8 mouse cellular contexts compared by ENCODE assay signal in genomic region chr12:52097049-52097649, GRCm38 (mm10). TPM values are rescaled to one million over a fixed set of nuclear protein-coding genes. Genes with fewer than 3 reads are reported as not detected.
DNase-seq lines count a peak whose midpoint lies in the region; ATAC-seq and TF ChIP-seq lines count a peak whose summit lies in the region.

No protein-coding gene starts in this region.

- no peaks in the 10 kb centered on the region for H3K36me3 ChIP-seq in erythroblast, embryonic 14.5 days (ENCODE audit: control insufficient read depth)
- no peaks in the 10 kb centered on the region for H3K36me3 ChIP-seq in C2C12 (ENCODE audit: control insufficient read depth, insufficient read depth)
- H3K36me3 ChIP-seq in forebrain, embryonic 15.5 days, result no peaks in the 10 kb centered on the region
- H3K36me3 ChIP-seq in liver, embryonic 14.5 days (replicated peaks; ENCODE audit: control insufficient read depth, insufficient read depth, low read depth), result no peaks in the 10 kb centered on the region

- H3K4me1 ChIP-seq in erythroblast, embryonic 14.5 days (ENCODE audit: control insufficient read depth), result peaks cover 6% of the 10 kb centered on the region
- peaks cover 13% of the 10 kb centered on the region for H3K4me1 ChIP-seq in forebrain, embryonic 15.5 days
- H3K4me1 ChIP-seq in liver, embryonic 14.5 days (replicated peaks; ENCODE audit: control insufficient read depth in 2 of 2, insufficient read depth in 2 of 2, low read length in 1 of 2), result no peaks in the 10 kb centered on the region

- no peaks in the 10 kb centered on the region for H3K79me3 ChIP-seq in C2C12 (ENCODE audit: low read depth)

- H3K4me2 ChIP-seq in forebrain, embryonic 15.5 days (replicated peaks), result peak overlapping the region; percentile 54
- H3K4me2 ChIP-seq in liver, embryonic 14.5 days (ENCODE audit: low read depth), result peak overlapping the region; percentile 65

- no peaks in the 10 kb centered on the region for H3K9me3 ChIP-seq in erythroblast, embryonic 14.5 days (ENCODE audit: control insufficient read depth, low read length)
- H3K9me3 ChIP-seq in forebrain, embryonic 15.5 days, result no peaks in the 10 kb centered on the region
- H3K9me3 ChIP-seq in liver, embryonic 14.5 days (ENCODE audit: control insufficient read depth, low read length), result no peaks in the 10 kb centered on the region

- ATAC-seq in erythroblast, adult 5-6 weeks (replicated peaks; ENCODE audit: low FRiP score, poor library complexity, severe bottlenecking), result no peak
- ATAC-seq in forebrain, embryonic 15.5 days (replicated peaks), result peak; percentile 73
- ATAC-seq in liver, embryonic 14.5 days (ENCODE audit: insufficient read depth), result peak; percentile 46; the same call in 1 of the 2 replicates

- no peak for TF ChIP-seq EP300 in liver, embryonic 14.5 days (IDR thresholded peaks at IDR 0.05; ENCODE audit: low read depth)

- WGBS in forebrain, embryonic 15.5 days, result 71% methylated on average over 13 of the region's 13 CpGs
- 65% methylated on average over 13 of the region's 13 CpGs for WGBS in liver, embryonic 14.5 days (ENCODE audit: insufficient replicate concordance)

- peak overlapping the region; percentile 79 for H3K4me3 ChIP-seq in erythroblast, embryonic 14.5 days (replicated peaks)
- H3K4me3 ChIP-seq in C2C12 (ENCODE audit: insufficient read depth, poor library complexity, severe bottlenecking), result peak overlapping the region; percentile 70
- peak overlapping the region; percentile 99 for H3K4me3 ChIP-seq in forebrain, embryonic 15.5 days
- peak overlapping the region; percentile 82 to 87 for H3K4me3 ChIP-seq in liver, embryonic 14.5 days (ENCODE audit: insufficient read depth in 1 of 2, low read depth in 2 of 2, low read length in 2 of 2)

- peak overlapping the region; percentile 93 for H3K9ac ChIP-seq in forebrain, embryonic 15.5 days (replicated peaks)
- no peak overlapping the region for H3K9ac ChIP-seq in liver, embryonic 14.5 days (replicated peaks)

- peak overlapping the region; percentile 77; the same call in 1 of the 2 replicates for H3K27ac ChIP-seq in forebrain, embryonic 15.5 days (replicated peaks)
- no peak overlapping the region for H3K27ac ChIP-seq in liver, embryonic 14.5 days

- no peak overlapping the region for H3ac ChIP-seq in C2C12 (ENCODE audit: control insufficient read depth, insufficient read length, low read depth)

- no peaks in the 10 kb centered on the region for H3K27me3 ChIP-seq in erythroblast, embryonic 14.5 days (ENCODE audit: control insufficient read depth)
- no peaks in the 10 kb centered on the region for H3K27me3 ChIP-seq in C2C12 (ENCODE audit: control insufficient read depth, insufficient read depth, insufficient read length)
- no peaks in the 10 kb centered on the region for H3K27me3 ChIP-seq in forebrain, embryonic 15.5 days
- no peaks in the 10 kb centered on the region for H3K27me3 ChIP-seq in liver, embryonic 14.5 days (ENCODE audit: control insufficient read depth, insufficient read depth, low read length)

- intact Hi-C loops in left cerebral cortex, postnatal 14 days (cut with DNase I), result no loop called here

- DNase-seq in liver, embryonic 14.5 days (ENCODE audit: low read depth in 3 of 3, low spot score in 3 of 3), result no peak
- DNase-seq in adrenal gland, adult 2 months, result no peak
- DNase-seq in urinary bladder, postnatal 25 days (ENCODE audit: low spot score), result no peak
- DNase-seq in left cerebral cortex, postnatal 14 days (ENCODE audit: low spot score in 2 of 2), result no peak

- H3K79me2 ChIP-seq in C2C12 (ENCODE audit: control insufficient read depth, insufficient read depth), result no peaks in the 10 kb centered on the region

- TF ChIP-seq CTCF in C2C12 (IDR thresholded peaks at IDR 0.05; ENCODE audit: control insufficient read depth, insufficient read depth, insufficient read length), result no peak
- no peak for TF ChIP-seq CTCF in liver, embryonic 14.5 days (IDR thresholded peaks at IDR 0.05; ENCODE audit: low read depth)

TF ChIP-seq in C2C12, 6 proteins besides CTCF, POLR2A, EP300 and RAD21:
- no peak for TF ChIP-seq USF1 (IDR thresholded peaks at IDR 0.05; ENCODE audit: low read depth)
- no peak for TF ChIP-seq MYOD1 (IDR thresholded peaks at IDR 0.05; ENCODE audit: control insufficient read depth, insufficient read length, low read depth)

RNA-seq across cellular contexts. Expression of gene Nubpl, which starts 0.4 kb away (rescaled TPM):
- 0.38 and 0.46 TPM in 2 replicates for polyA plus RNA-seq in erythroblast, embryonic 14.5 days (2012)
- total RNA-seq in erythroblast, adult 5-6 weeks (2015; ENCODE audit: low replicate concordance), result 1.5 TPM in 2 replicates
- not detected in 2 replicates for total RNA-seq in erythroblast, adult 5-6 weeks (2017; ENCODE audit: low replicate concordance)
- polyA plus RNA-seq in C2C12 (2012; fragmentation: generic; extraction: Trizol), result 6.4 TPM
- polyA plus RNA-seq in forebrain, embryonic 15.5 days (2015; fragmentation: Nextera tagmentation; extraction: Ambion mirVana), result 9.3 and 10.9 TPM in 2 replicates
- 1.1 and 1.9 TPM in 2 replicates for polyA plus RNA-seq in liver, embryonic 14.5 days (2012; rRNA removed)
- 4.7 and 5.0 TPM in 2 replicates for polyA plus RNA-seq in liver, embryonic 14.5 days (2014; fragmentation: Nextera tagmentation; extraction: Ambion mirVana)
- total RNA-seq in adrenal gland, adult 2 months (2021), result 10 to 100 TPM in 1 of 2 experiments, 1 to 10 TPM in 1; 9.5 to 10.5 TPM
- 3.7 and 4.8 TPM in 2 replicates for polyA plus RNA-seq in adrenal gland, adult 2 months (2012; rRNA removed)
- total RNA-seq in left cerebral cortex, postnatal 14 days (2021), result 1 to 10 TPM; 5.0 to 5.3 TPM
